In genomic region chr2:145950239-145950638, GRCm38 (mm10) we compare ENCODE assay signal across 20 mouse cellular contexts. TPM values are rescaled to one million over a fixed set of nuclear protein-coding genes. Genes with fewer than 3 reads are reported as not detected.
DNase-seq lines count a peak whose midpoint lies in the region; ATAC-seq and TF ChIP-seq lines count a peak whose summit lies in the region.
"Had no signal": no experiment of that assay in that cellular context is flagged by ENCODE, and none has a peak within 500 bp of the region (broad histone marks: within the 10 kb centered on the region; RNA-seq: fewer than 3 reads in every experiment).

No protein-coding gene starts in this region.

- no peak for DNase-seq in kidney, postnatal 14 days
- DNase-seq in embryo, embryonic 10 days (ENCODE audit: low spot score): peak; percentile 77
- DNase-seq in embryo, embryonic 10.5 days (ENCODE audit: low spot score): peak; percentile 73
- DNase-seq in midbrain, postnatal 0 days (ENCODE audit: low spot score): no peak
- no peak for DNase-seq in heart, adult 9 months (ENCODE audit: low spot score in 2 of 2)
- DNase-seq in gastrocnemius, adult 18-20 months (ENCODE audit: low spot score): no peak
- DNase-seq: adrenal gland, adult 2 months; cerebellum, adult 2 months; cerebellum, postnatal 36 days; heart, adult 11 months; kidney, postnatal 10 days; liver, postnatal 0 days; lung, postnatal 10 days; thymus, postnatal 14 days had no signal

- H3K4me3 ChIP-seq in kidney, embryonic 15.5 days (replicated peaks): no peak overlapping the region
- no peak overlapping the region for H3K4me3 ChIP-seq in midbrain, postnatal 0 days (ENCODE audit: low read depth, low read length)
- H3K4me3 ChIP-seq: heart, embryonic 13.5 days; layer of hippocampus, adult 2 months had no signal

- H3K27me3 ChIP-seq in kidney, embryonic 15.5 days: 0 out of 2 replicates have a peak, but pooled peaks cover 6% of the 10 kb centered on the region
- H3K27me3 ChIP-seq in midbrain, postnatal 0 days (ENCODE audit: insufficient read depth, low read length): no peaks in the 10 kb centered on the region
- H3K27me3 ChIP-seq: heart, embryonic 13.5 days had no signal

- no peak overlapping the region for H3K9ac ChIP-seq in kidney, embryonic 15.5 days
- H3K9ac ChIP-seq in midbrain, postnatal 0 days (replicated peaks; ENCODE audit: low read length, poor library complexity, severe bottlenecking): no peak overlapping the region
- H3K9ac ChIP-seq: heart, embryonic 13.5 days; liver, postnatal 0 days had no signal

- no peak overlapping the region for H3K4me2 ChIP-seq in kidney, embryonic 15.5 days
- H3K4me2 ChIP-seq in midbrain, postnatal 0 days (ENCODE audit: low read depth, low read length, poor library complexity, severe bottlenecking): no peak overlapping the region
- H3K4me2 ChIP-seq: heart, embryonic 13.5 days had no signal

- no peak for TF ChIP-seq CTCF in midbrain, postnatal 0 days (IDR thresholded peaks at IDR 0.05)

- no peak overlapping the region for H3K27ac ChIP-seq in kidney, embryonic 15.5 days
- no peak overlapping the region for H3K27ac ChIP-seq in midbrain, postnatal 0 days (ENCODE audit: low read depth, low read length)
- H3K27ac ChIP-seq: heart, embryonic 13.5 days; layer of hippocampus, adult 2 months had no signal

- WGBS in kidney, embryonic 15.5 days: 10% methylated on average over 10 of the region's 10 CpGs
- WGBS in midbrain, postnatal 0 days: 17% methylated on average over 10 of the region's 10 CpGs

- peak; percentile 45 for ATAC-seq in kidney, embryonic 15.5 days (replicated peaks; ENCODE audit: low FRiP score)
- ATAC-seq in midbrain, postnatal 0 days (ENCODE audit: low FRiP score): peak; percentile 32; the same call in 1 of the 2 replicates
- ATAC-seq: liver, postnatal 0 days had no signal

- no peaks in the 10 kb centered on the region for H3K36me3 ChIP-seq in kidney, embryonic 15.5 days
- no peaks in the 10 kb centered on the region for H3K36me3 ChIP-seq in midbrain, postnatal 0 days (ENCODE audit: insufficient read depth, low read length)
- H3K36me3 ChIP-seq: heart, embryonic 13.5 days had no signal

- peaks cover 7% of the 10 kb centered on the region; the same call in 1 of the 2 replicates for H3K4me1 ChIP-seq in kidney, embryonic 15.5 days
- peaks cover 3% of the 10 kb centered on the region; the same call in 1 of the 2 replicates for H3K4me1 ChIP-seq in midbrain, postnatal 0 days (ENCODE audit: insufficient read depth, low read length)
- H3K4me1 ChIP-seq: heart, embryonic 13.5 days had no signal

- no peaks in the 10 kb centered on the region for H3K9me3 ChIP-seq in kidney, embryonic 15.5 days (replicated peaks)
- no peaks in the 10 kb centered on the region for H3K9me3 ChIP-seq in midbrain, postnatal 0 days (ENCODE audit: low read length)
- H3K9me3 ChIP-seq: heart, embryonic 13.5 days had no signal

RNA-seq across cellular contexts. Expression of gene Crnkl1, which starts 15.4 kb away (rescaled TPM):
- polyA plus RNA-seq in kidney, embryonic 15.5 days (2015; fragmentation: Nextera tagmentation; extraction: Ambion mirVana): 27.6 and 29.9 TPM in 2 replicates
- 13.7 and 16.2 TPM in 2 replicates for total RNA-seq in midbrain, postnatal 0 days (2014; rRNA removed)
- 13.2 and 15.5 TPM in 2 replicates for polyA plus RNA-seq in midbrain, postnatal 0 days (2015; fragmentation: Nextera tagmentation; extraction: Ambion mirVana)
- 10 to 100 TPM; 17.0 to 17.1 TPM for total RNA-seq in gastrocnemius, adult 18-20 months (2021)

RNA-seq across cellular contexts. Expression of gene Cfap61, which starts 15.7 kb away (rescaled TPM):
- 0.63 and 3.1 TPM in 2 replicates for polyA plus RNA-seq in kidney, embryonic 15.5 days (2015; fragmentation: Nextera tagmentation; extraction: Ambion mirVana)
- total RNA-seq in midbrain, postnatal 0 days (2014; rRNA removed): 2.5 and 4.9 TPM in 2 replicates
- polyA plus RNA-seq in midbrain, postnatal 0 days (2015; fragmentation: Nextera tagmentation; extraction: Ambion mirVana): 2.7 and 3.7 TPM in 2 replicates
- total RNA-seq in gastrocnemius, adult 18-20 months (2021): not detected
- total RNA-seq: gastrocnemius, adult 8-10 months; liver, adult 2 months; neutrophil, adult 5-6 weeks had no signal
- polyA plus RNA-seq: liver, adult 2 months; liver, postnatal 0 days had no signal

RNA-seq across cellular contexts. Expression of gene Naa20, which starts 48.3 kb away (rescaled TPM):
- polyA plus RNA-seq in kidney, embryonic 15.5 days (2015; fragmentation: Nextera tagmentation; extraction: Ambion mirVana): 163 and 184 TPM in 2 replicates
- 106 and 129 TPM in 2 replicates for total RNA-seq in midbrain, postnatal 0 days (2014; rRNA removed)
- polyA plus RNA-seq in midbrain, postnatal 0 days (2015; fragmentation: Nextera tagmentation; extraction: Ambion mirVana): 153 and 160 TPM in 2 replicates
- total RNA-seq in gastrocnemius, adult 18-20 months (2021): 10 to 100 TPM; 52.1 to 57.4 TPM

Comparison
In these comparisons a context has a peak if more than half of its experiments do, and no peak if none do; other contexts are left out.
1. DNase-seq: peak in embryo, embryonic 10 days (single experiment) and embryo, embryonic 10.5 days (single experiment); none in kidney, postnatal 14 days (single experiment), midbrain, postnatal 0 days (single experiment), heart, adult 9 months (0 of 2) and gastrocnemius, adult 18-20 months (single experiment).